Mouse (Mus musculus): Measurements from ENCODE around the gene Havcr2. TPM values are rescaled to one million over a fixed set of nuclear protein-coding genes. Genes with fewer than 3 reads are reported as not detected.
"Not testable (repeated sequence)": the region's sequence is repeated elsewhere in the genome, so short reads cannot be mapped to it uniquely, and the experiment has no call there.

The Havcr2 gene
- total RNA-seq (2021) = 1 to 10 TPM in 1 of 2 experiments, under 1 TPM in 1; 0.98 to 1.0 TPM
- long read RNA-seq, experiment 1, partial matches to known transcripts = 0 of 9 reads
- long read RNA-seq, experiment 1, other reads (novel, unspliced or antisense) = 8 of 9 reads
- long read RNA-seq, experiment 2, partial matches to known transcripts = 0 of 5 reads
- long read RNA-seq, experiment 2, other reads (novel, unspliced or antisense) = 5 of 5 reads

DNA sequence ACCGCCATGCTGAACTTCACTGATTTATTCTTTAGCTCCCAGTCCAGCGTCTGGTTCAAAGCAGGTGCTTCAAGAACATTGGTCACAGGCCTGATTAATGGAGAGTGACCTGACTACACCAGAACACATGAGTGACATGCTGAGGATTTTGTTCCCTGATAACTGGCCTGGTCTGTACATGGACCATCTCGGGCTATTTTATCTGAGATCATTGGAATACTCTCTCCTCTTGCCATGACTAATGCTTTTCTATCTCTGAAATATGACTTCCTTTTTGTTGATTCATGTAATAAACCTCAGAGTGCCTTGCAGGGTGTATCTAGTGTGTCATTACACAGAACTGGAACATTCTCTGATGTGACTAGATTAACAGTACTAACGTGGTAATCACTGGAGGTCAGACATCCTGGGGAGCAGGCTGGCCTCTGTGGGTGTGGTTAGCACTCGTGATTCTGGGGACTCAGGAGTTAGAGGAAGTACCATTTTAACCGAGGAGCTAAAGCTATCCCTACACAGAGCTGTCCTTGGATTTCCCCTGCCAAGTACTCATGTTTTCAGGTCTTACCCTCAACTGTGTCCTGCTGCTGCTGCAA, at the start of gene Havcr2:
Havcr2 (plus strand) TSS at position 483 of the 593 bp plus-strand sequence.
- DNase-seq (ENCODE audit: low spot score in 2 of 2) = no peak

DNA sequence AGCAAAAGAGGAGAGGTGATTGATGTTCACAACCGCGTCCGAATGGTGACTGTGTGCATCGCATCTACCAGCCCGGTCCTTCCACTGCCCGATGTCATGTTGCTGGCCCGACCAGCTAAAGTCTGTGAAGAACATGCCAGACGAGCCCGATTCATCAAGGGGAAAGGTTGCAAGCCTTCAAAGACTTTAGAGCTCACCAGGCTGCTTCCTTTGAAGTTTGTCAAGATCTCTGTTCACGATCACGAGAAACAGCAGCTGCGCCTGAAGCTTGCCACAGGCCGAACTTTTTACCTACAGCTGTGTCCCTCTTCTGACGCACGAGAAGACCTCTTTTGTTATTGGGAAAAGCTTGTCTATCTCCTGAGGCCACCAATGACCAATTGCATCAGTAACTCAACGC, 49.7 kb upstream of the Havcr2 start:
- DNase-seq (ENCODE audit: low spot score in 2 of 2) = no peak

DNA sequence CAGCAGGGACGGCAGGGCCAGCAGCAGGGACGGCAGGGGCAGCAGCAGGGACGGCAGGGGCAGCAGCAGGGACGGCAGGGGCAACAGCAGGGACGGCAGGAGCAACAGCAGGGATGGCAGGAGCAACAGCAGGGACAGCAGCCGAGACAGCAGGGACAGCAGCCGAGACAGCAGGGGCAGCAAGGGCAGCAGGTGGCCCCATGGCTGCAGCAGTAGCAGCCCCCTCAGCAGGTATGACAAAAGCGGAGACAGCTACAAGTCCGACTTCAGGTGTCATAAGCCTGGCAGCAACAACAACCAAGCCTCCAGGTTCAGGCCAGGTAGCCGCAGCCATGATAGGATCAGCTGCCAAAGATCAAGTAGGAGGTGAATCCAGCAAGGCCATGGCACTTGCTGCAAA, 48.0 kb upstream of the Havcr2 start:
- no peak for DNase-seq (ENCODE audit: low spot score in 2 of 2)

DNA sequence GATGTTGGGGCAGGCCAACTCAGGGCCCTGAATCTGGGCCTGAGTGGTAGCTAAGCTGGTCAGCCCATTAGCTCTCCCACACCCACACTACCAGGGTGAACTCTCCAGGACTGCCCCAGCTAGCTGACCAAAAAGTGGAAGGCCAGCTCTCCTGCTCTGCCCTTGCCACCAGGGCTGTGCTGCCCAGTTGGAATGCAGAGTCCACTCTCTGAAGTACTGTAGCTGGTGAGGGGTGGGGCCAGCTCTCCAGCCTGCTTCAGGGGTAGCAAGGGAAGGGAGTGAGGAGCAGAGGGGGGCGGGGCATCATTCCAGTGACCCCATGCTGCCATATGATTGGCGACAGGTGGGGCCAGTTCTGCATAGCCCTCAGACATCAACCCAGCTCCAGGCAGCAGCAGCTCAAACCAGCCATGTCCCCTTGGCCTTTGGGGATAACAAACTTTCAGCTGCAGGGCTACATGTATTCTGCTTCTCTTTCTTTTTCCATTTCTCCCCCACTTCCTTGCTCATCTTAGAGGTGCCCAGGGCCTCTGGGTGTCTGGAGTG, 44.6 kb upstream of the Havcr2 start:
- no peak for DNase-seq (ENCODE audit: low spot score in 2 of 2)

DNA sequence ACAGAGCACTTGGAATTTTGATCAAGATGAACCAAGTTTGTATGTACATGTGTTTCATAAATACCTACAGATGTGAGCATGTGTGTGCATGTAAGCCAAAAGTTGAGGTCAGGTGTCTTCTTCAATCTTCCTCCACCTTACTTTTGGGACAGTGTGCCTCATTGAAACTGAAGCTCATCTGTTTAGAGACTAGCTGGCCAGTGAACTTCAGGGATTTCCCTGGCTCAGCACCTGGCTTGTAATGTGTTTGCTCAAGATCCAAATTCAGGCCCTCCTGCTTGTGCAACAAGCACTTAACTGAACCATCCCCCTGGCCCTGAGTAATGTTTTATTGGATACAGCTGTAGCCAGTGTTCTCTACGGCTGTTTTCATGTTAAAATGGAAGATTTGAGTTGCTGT, 36.3 kb upstream of the Havcr2 start:
- DNase-seq (ENCODE audit: low spot score in 2 of 2) = no peak

DNA sequence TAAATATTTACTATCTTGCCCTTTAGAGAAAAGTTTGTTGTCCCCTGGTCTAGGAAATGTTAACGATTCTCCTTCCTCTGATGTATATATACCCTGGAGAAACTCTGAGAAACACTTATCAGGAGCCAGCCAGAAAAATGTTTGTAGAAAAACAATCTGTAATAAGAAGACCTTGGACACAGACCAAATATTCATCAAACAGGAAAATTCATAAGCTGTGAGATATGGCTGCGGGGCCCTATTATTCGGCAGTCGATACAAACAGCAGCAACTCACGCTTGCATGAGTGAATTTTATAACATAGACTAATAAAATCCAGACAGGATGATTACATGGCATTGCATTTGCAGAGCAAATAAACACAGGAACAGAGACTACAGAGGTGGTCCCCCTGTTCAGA, 35.9 kb upstream of the Havcr2 start:
- DNase-seq (ENCODE audit: low spot score in 2 of 2) = no peak

DNA sequence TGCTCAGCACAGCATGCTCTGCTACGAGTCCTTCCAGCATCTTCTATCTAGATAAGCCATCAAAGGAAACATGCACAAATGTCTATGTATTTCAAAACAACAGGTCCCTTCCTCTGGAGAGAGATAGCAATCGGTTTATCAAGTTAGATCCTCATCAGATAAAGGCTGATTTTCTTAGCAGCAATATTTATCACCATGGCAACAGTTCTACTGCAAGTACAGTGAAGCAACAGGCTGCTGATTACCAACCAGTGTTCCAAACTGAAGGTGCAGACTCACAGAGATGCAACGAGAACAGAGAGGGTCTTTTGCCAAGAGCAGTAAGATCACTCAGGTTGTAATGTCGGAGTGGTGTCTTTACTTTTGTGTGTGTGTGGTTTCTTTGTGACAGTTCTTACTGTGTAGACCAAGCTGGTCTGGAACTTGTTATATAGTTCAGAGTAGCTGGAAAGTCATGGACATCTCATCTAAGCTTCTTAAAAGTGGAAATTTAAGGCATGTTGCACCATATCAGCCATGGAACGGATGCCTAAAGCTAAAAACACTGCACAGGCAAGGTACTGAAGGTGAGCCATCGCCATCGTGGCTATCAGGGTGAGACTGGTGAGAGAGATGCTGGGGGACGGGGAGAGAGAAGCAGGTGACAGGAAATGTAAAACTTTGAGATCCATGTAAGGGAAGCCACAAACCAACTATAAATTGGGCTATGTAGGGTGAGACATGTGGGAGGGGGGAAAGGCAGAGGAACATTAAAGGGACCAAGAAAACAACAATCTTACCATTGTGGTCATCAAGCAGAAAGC, 33.4 kb upstream of the Havcr2 start:
- no peak for DNase-seq (ENCODE audit: low spot score in 2 of 2)

DNA sequence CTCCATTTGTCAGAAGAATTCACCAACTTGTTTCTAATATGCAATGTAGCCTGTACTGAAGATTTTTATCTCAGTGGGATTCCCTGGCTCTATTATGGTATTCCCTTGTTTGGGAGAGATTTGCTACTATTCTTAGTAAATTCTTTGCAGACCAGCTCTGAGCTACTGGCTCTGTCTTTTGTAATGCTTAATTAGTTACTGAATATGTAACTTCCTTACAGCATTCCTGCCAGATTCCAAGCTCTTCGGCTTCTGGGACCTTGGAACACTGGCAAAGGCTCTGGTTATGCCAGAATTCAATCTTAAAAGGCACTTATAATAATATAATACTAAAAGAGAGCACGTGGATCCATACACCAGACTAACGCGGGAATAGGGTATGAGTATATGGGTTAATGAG, 26.6 kb upstream of the Havcr2 start:
- DNase-seq (ENCODE audit: low spot score in 2 of 2) = not testable (repeated sequence)

DNA sequence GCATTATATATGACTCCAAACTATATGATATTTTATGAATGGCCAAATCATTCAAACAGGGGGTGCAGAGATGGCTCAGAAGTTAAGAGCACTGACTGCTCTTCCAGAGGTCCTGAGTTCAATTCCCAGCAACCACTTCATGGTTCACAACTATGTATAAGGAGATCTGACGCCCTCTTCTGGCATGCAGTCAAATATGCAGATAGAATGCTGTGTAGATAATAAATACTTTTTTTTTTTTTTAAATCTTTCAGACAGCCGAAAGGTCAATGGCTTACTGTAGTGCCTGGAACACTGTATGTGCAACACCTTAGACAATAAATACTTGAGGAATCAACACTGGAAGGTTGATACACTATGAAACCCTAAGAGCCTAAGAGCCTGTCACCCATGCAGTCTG, 24.6 kb upstream of the Havcr2 start:
- no peak for DNase-seq (ENCODE audit: low spot score in 2 of 2)

DNA sequence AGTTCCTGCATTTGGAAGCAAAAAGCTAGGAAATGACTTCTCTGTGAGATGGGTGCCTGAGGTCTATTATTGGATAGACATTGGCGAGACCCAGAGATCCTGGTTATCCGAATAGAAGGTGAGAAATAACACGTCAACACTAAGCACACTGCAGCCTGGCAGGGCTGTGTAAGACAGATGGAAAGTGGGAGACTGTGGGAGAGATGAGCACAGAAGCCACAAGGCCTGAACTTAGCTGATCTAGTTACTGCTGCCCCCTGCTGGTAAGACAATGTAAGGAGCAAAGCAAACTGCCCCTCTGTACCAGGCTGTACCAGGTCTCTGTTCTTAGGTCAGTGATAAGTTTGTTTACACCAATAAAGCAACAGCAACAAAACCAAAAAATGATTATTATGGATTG, 23.6 kb upstream of the Havcr2 start:
- DNase-seq (ENCODE audit: low spot score in 2 of 2) = peak; percentile 27 to 66

DNA sequence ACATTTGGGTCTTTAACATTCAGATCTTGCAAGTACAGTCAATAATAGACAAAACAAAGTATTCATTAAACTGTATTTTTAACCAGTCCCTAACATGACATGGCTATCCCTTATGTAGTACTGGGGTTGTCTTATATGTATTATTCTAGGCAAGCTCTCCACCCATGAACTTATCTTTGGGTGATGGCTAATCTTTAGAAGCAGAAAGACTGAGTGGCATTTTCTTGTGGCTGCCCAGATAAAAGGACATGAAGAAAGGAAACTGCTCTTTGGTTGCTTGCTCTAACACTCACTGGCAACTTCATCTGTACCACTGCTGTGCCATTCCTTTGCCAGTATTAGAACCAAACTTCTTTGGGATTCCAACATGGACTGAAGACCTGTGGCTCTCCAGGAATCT, 19.4 kb upstream of the Havcr2 start:
- no peak for DNase-seq (ENCODE audit: low spot score in 2 of 2)

DNA sequence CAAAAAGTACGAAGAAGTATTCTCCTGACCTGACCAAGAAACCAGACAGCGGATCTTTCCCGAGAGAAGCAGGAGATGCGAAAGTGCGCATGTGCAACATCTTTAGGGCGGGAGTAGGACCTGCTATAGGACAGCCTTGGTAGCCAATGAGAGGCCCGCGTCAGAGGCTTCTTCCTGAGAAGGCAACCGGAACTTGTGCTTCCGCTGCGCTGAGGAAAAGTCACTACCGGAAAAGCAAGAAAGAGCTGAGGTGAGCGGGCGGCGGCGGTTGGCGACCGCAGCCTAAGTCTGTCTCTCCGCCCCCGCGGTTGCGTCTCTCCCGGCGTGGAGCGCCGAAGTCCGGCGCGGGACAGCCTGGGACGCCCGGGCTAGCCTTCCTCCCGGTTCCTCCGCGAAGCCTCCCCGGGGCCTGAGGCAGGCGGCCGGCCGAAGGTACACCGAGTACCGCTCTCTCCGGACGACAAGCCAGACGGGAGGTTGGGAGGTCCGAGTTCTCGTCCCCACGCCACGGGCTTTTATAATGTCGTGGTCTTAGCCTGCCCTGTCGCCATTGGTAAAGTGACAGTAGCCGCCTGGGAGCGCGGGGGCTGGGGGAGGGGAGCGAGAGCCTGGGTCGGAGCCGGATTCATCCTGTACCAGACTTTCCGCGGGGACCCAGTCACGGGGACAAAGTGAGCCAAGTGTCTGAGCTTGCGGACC, 17.8 kb upstream of the Havcr2 start, which contains the start of gene Med7:
Med7 (plus strand) TSS at position 166 of the 699 bp plus-strand sequence.
- DNase-seq (ENCODE audit: low spot score in 2 of 2) = peak; percentile 75 to 84

DNA sequence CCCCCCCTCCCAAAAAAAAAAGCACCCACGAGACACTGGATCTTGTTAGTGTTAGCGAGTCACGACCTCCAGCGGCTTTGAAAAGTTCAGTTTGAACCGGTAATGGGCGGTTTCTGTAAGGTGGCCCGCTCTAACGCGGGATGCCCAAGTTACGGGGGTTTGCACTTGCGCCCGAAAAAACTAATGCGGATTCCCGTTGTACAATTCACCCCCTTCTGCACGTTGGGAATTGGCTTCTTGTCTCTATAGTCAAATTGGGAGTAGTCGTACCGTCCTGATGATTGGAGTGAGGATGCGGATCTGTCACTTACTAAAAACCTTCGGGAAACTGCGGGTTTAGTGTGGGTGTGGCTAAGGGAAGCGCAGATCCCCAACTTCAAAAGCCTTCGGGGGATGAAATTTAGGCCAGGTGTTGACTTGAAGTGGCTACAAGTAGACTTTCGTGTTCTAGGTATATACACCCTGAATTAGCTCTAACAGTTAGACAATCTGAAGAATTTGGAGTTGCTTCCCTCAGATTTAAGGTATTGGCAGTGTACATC, 17.2 kb upstream of the Havcr2 start:
- DNase-seq (ENCODE audit: low spot score in 2 of 2) = no peak

DNA sequence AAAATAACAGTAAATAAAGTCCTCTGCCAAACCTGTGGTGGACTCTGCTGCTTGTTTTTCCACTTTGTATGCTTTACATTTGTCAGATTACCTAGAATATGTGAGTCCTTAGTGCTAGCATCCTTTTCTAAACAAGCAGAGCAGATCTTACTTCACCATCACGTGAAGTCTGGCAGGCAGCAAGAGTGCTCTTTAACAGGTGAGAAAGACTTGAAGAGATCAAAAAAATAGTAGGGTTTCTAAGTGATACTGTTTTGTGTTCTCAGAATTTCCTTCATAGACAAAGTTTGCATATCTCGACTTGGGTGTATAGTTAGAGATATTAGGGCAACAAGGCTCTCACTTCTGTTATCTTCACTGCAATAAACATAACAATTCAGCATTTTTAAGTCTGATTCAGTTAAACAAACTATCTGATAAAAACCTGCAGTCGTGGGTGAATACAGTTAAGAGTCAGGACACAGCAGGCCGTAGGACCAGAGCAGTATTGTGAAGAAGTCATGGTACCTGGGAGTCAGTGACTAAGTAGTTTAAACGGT, 15.7 kb upstream of the Havcr2 start:
- no peak for DNase-seq (ENCODE audit: low spot score in 2 of 2)

DNA sequence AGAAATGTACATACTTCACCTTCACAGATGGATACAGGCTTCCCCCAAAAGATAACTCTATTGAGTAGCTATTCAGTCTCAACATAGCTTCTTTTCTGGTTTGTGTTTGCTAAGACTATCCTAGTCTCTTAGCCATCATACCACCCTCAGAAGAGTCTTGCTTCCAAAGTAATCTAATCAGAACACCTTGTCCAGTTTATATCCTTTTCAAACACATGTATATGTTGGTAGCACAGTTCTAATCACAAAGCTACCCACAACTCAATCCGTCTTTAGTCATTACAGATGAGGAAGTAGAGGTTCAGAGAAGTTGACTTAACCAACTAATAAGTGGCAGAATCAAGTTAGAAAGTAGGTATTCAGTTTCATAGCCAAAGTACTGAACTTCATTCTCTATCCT, 13.0 kb upstream of the Havcr2 start:
- no peak for DNase-seq (ENCODE audit: low spot score in 2 of 2)

DNA sequence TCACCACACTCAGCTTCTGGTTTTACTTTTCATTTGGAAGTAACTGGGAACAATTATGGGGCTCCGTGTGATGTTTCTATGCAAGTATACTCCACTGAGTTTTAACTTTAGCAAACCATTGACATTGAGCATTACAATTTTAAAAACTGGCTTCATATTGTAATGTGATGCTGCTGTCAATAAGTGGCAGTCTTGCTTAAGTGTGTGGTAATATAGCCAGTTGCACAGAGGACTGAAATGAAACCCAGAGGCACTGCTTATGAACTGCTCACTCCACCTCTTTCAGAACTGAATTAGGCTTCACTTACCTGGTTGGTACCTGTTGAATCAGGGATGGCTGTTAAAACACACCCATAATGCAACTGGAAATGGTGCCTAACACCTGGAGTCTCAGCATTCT, 11.6 kb upstream of the Havcr2 start:
- DNase-seq (ENCODE audit: low spot score in 2 of 2) = no peak

DNA sequence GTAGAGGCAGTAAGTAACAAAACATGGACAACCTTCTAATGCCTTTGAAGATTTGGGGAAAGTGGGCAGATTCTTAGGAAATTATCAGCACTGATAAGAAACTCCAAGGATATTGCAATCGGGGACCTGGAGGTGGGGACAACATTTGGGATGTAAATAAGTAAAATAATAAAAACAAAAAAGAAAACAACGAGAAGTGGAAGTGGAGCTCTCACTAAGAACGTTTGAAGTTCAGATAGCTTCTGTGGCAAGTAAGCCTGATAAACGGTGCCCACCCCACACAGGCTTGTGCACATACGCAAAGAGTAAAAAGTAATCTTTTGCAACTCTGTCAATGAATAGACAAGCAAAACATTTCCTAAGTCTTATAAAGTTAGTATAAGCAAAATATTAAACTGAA, 10.8 kb upstream of the Havcr2 start:
- DNase-seq (ENCODE audit: low spot score in 2 of 2) = no peak

DNA sequence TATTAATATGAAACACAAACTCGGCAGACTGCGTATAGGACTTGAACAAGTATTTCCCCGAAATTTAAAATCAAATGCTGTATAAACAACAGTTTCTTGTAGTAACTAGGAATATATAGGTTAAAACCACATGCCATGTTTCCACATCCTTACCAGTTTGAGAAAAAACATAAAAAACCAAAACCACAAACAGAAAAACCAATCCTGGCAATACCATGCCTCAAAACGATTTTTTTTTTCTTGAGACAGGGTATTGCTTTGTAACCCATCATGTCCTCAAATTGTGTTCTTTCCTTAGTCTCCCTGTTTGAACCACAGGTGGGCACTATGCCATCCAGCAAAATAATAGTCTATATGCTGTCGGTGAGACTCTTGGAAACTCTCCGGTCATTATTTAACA, 8.6 kb upstream of the Havcr2 start:
- DNase-seq (ENCODE audit: low spot score in 2 of 2) = no peak

DNA sequence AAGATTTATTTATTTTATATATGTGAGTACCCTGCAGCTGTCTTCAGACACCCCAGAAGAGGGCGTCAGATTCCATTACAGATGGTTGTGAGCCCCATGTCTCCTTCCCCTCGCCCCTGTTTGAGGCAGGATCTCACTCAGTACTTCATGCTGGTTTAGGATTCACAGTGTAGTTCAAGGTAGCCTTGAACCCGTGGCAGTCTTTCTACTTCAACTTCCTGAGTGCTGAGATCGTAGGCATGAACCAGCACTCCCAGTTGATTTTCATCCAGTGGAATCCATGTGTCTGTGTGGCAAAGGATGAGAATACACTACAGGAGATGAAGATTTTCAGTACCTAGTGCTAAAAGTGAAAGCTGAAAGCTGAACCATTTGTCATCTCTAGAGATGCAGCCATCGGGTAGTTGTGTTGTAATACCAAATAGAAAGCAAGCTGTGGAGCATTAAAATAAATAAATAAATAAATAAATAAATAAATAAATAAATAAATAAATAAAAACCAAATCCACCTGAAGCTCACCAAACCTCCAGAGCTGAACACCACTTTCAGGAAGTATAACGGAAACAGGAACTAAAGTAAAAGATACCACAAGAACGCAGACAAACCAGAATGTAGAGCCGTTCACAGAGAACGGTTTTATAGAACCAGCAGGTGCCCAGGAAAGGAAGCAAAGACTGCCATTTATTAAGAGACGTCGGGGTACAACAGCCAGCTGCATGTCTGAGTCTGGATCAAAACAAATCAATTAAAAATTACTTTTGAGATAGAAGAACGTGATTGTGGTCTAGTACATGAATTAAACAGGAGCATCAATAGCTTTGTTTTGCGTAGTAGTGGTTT, 6.9 kb upstream of the Havcr2 start:
- DNase-seq (ENCODE audit: low spot score in 2 of 2) = no peak

DNA sequence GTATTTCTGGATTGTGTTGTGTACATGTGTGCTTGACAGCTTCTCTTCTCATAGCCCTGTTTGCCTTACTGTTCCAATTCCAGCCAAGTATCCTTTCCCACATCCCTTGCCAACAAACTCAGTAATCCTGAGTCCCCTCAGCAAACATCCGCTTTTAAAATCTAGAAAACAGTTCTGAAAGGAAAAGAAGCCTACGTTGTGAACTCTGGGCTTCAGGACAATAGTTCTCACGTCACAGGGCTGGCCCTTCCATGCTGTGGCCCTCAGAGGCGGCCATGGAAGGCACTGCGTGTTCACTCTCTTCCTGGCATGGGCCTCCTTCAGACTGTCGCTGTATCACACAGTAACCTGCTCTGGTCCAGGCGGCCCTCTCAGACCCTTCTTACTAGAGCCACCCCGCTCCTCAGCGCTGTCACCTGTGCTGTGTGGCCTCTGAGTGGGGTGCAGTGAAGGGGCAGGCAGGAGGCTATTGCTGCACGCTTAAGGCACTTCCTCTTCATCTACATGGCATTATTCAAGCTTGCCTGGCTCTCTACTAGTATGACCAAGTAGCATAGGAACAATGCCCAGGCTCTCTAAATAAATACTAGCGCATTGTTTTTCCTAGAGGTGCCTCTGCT, 5.2 kb upstream of the Havcr2 start:
- DNase-seq (ENCODE audit: low spot score in 2 of 2) = no peak

Measured in adrenal gland, postnatal 4 days (tissue).